Comparison of ENCODE assay signal across 8 mouse cellular contexts in genomic region chr19:7136016-7136415, GRCm38 (mm10). TPM values are rescaled to one million over a fixed set of nuclear protein-coding genes. Genes with fewer than 3 reads are reported as not detected.
A peak's percentile ranks its signal among the peaks of the same experiment; 100 is the strongest.
DNase-seq lines count a peak whose midpoint lies in the region; ATAC-seq and TF ChIP-seq lines count a peak whose summit lies in the region.

No protein-coding gene starts in this region.

- no peak for ATAC-seq in embryonic facial prominence, embryonic 13.5 days (ENCODE audit: insufficient number of reproducible peaks, insufficient read depth, low FRiP score, low TSS enrichment, low read depth)
- ATAC-seq in hindbrain, embryonic 13.5 days (ENCODE audit: low FRiP score) = no peak
- ATAC-seq in limb, embryonic 14.5 days (ENCODE audit: low FRiP score, low read depth) = peak; percentile 53; the same call in 1 of the 2 replicates
- ATAC-seq in megakaryocyte-erythroid progenitor cell, adult 5-6 weeks (replicated peaks; ENCODE audit: low FRiP score, low TSS enrichment, poor library complexity, severe bottlenecking) = no peak

- H3K27me3 ChIP-seq in embryonic facial prominence, embryonic 13.5 days = peaks cover 34% of the 10 kb centered on the region
- peaks cover 29% of the 10 kb centered on the region; the same call in 1 of the 2 replicates for H3K27me3 ChIP-seq in hindbrain, embryonic 13.5 days
- no peaks in the 10 kb centered on the region for H3K27me3 ChIP-seq in limb, embryonic 14.5 days (ENCODE audit: control insufficient read depth, insufficient read depth, low read length)
- no peaks in the 10 kb centered on the region for H3K27me3 ChIP-seq in small intestine, adult 2 months (ENCODE audit: control insufficient read depth, insufficient read depth, low read length)

- TF ChIP-seq POLR2A in limb, embryonic 14.5 days (IDR thresholded peaks at IDR 0.05; ENCODE audit: borderline replicate concordance, extremely low read depth, insufficient read depth, insufficient read length) = no peak
- TF ChIP-seq POLR2A in small intestine, adult 2 months (IDR thresholded peaks at IDR 0.05; ENCODE audit: low read depth, low read length) = peak; percentile 41; the same call in 1 of the 2 replicates

- WGBS in embryonic facial prominence, embryonic 13.5 days = 9% methylated on average over 9 of the region's 9 CpGs
- 8% methylated on average over 9 of the region's 9 CpGs for WGBS in hindbrain, embryonic 13.5 days
- 8% methylated on average over 9 of the region's 9 CpGs for WGBS in limb, embryonic 14.5 days
- WGBS in small intestine, adult 2 months = 19% methylated on average over 9 of the region's 9 CpGs

- H3K27ac ChIP-seq in embryonic facial prominence, embryonic 13.5 days = peak overlapping the region; percentile 90
- H3K27ac ChIP-seq in hindbrain, embryonic 13.5 days = peak overlapping the region; percentile 80
- H3K27ac ChIP-seq in limb, embryonic 14.5 days (replicated peaks; ENCODE audit: low read depth, low read length) = no peak overlapping the region; the same call in 1 of the 2 replicates
- H3K27ac ChIP-seq in small intestine, adult 2 months (ENCODE audit: insufficient read depth, low read depth, low read length) = peak overlapping the region; percentile 74

- no peaks in the 10 kb centered on the region for H3K9me3 ChIP-seq in embryonic facial prominence, embryonic 13.5 days
- no peaks in the 10 kb centered on the region for H3K9me3 ChIP-seq in hindbrain, embryonic 13.5 days
- H3K9me3 ChIP-seq in limb, embryonic 14.5 days (ENCODE audit: control insufficient read depth, low read length) = no peaks in the 10 kb centered on the region

- H3K36me3 ChIP-seq in embryonic facial prominence, embryonic 13.5 days = no peaks in the 10 kb centered on the region
- H3K36me3 ChIP-seq in hindbrain, embryonic 13.5 days = no peaks in the 10 kb centered on the region
- H3K36me3 ChIP-seq in limb, embryonic 14.5 days (ENCODE audit: control insufficient read depth, insufficient read depth, low read length) = no peaks in the 10 kb centered on the region
- no peaks in the 10 kb centered on the region for H3K36me3 ChIP-seq in small intestine, adult 2 months (ENCODE audit: control insufficient read depth, insufficient read depth, low read length)

- peaks cover 90% of the 10 kb centered on the region for H3K4me1 ChIP-seq in embryonic facial prominence, embryonic 13.5 days
- H3K4me1 ChIP-seq in hindbrain, embryonic 13.5 days (replicated peaks) = peaks cover 86% of the 10 kb centered on the region
- peaks cover 80% of the 10 kb centered on the region for H3K4me1 ChIP-seq in limb, embryonic 14.5 days (ENCODE audit: control insufficient read depth, insufficient read depth, low read length)
- peaks cover 19% of the 10 kb centered on the region for H3K4me1 ChIP-seq in small intestine, adult 2 months (ENCODE audit: control insufficient read depth, insufficient read depth, insufficient read length, low read length)

- DNase-seq in right cerebral cortex, postnatal 25 days = peak; percentile 39
- no peak for DNase-seq in right cerebral cortex, postnatal 36 days (ENCODE audit: low spot score in 2 of 2)
- DNase-seq in limb, embryonic 14.5 days (ENCODE audit: low spot score) = peak; percentile 34
- DNase-seq in spleen, postnatal 4 days (ENCODE audit: low spot score in 2 of 2) = no peak

- TF ChIP-seq CTCF in small intestine, adult 2 months (IDR thresholded peaks at IDR 0.05; ENCODE audit: extremely low read depth, insufficient read length, insufficient replicate concordance, low read depth, low read length) = no peak

- H3K4me3 ChIP-seq in embryonic facial prominence, embryonic 13.5 days = no peak overlapping the region
- H3K4me3 ChIP-seq in hindbrain, embryonic 13.5 days = no peak overlapping the region
- no peak overlapping the region for H3K4me3 ChIP-seq in limb, embryonic 14.5 days (replicated peaks; ENCODE audit: low read length)
- H3K4me3 ChIP-seq in small intestine, adult 2 months (ENCODE audit: low read depth, low read length) = no peak overlapping the region

- peak overlapping the region; percentile 32 for H3K4me2 ChIP-seq in embryonic facial prominence, embryonic 13.5 days
- H3K4me2 ChIP-seq in hindbrain, embryonic 13.5 days = peak overlapping the region; percentile 9; the same call in 1 of the 2 replicates
- H3K4me2 ChIP-seq in limb, embryonic 14.5 days (replicated peaks; ENCODE audit: low read depth, low read length, severe bottlenecking) = peak overlapping the region; percentile 26

- peak overlapping the region; percentile 49; the same call in 1 of the 2 replicates for H3K9ac ChIP-seq in embryonic facial prominence, embryonic 13.5 days
- H3K9ac ChIP-seq in hindbrain, embryonic 13.5 days = 0 out of 2 replicates have a peak overlapping the region, but pooled peaks have one; percentile 36
- H3K9ac ChIP-seq in limb, embryonic 14.5 days (ENCODE audit: low read depth, low read length, severe bottlenecking) = no peak overlapping the region

RNA-seq across cellular contexts. Expression of gene Flrt1, which starts 30.5 kb away (rescaled TPM):
- polyA plus RNA-seq in embryonic facial prominence, embryonic 13.5 days (2015; fragmentation: Nextera tagmentation; extraction: Ambion mirVana) = 13.0 and 13.6 TPM in 2 replicates
- polyA plus RNA-seq in hindbrain, embryonic 13.5 days (2015; fragmentation: Nextera tagmentation; extraction: Ambion mirVana) = 7.1 and 8.1 TPM in 2 replicates
- 2.2 and 3.2 TPM in 2 replicates for polyA plus RNA-seq in limb, embryonic 14.5 days (2012; rRNA removed)
- polyA plus RNA-seq in limb, embryonic 14.5 days (2014; fragmentation: Nextera tagmentation; extraction: Ambion mirVana) = 8.5 and 9.6 TPM in 2 replicates
- polyA plus RNA-seq in small intestine, adult 2 months (2012; rRNA removed) = 0.06 and 0.22 TPM in 2 replicates
- total RNA-seq in megakaryocyte-erythroid progenitor cell, adult 5-6 weeks (2014; fragmentation: Nextera tagmentation) = not detected in 2 replicates
- total RNA-seq in megakaryocyte-erythroid progenitor cell, adult 5-6 weeks (2017) = not detected in 2 replicates

Comparison
In these comparisons a context has a peak if more than half of its experiments do, and no peak if none do; other contexts are left out.
1. DNase-seq: peak in right cerebral cortex, postnatal 25 days (single experiment) and limb, embryonic 14.5 days (single experiment); none in right cerebral cortex, postnatal 36 days (0 of 2) and spleen, postnatal 4 days (0 of 2).
2. Peak in every context shown above with its lines, with median percentiles within 50 percentile points of each other: H3K4me2 ChIP-seq.